ENCODE assay signal across 8 mouse cellular contexts in genomic region chr1:89580999-89581765, GRCm38 (mm10).
DNase-seq lines count a peak whose midpoint lies in the region; ATAC-seq lines count a peak whose summit lies in the region.

No protein-coding gene starts in this region.

- peak; percentile 43 to 44 for DNase-seq in layer of hippocampus, postnatal 36 days
- DNase-seq in layer of hippocampus, adult 8-10 months (ENCODE audit: low spot score in 2 of 2): no peak
- peak; percentile 63 for DNase-seq in cerebellum, adult 9-10 months
- DNase-seq in gastrocnemius, adult 18-20 months (ENCODE audit: low spot score): peak; percentile 61
- peak; percentile 37 for DNase-seq in testis, postnatal 14 days (ENCODE audit: low spot score)

- H3K4me1 ChIP-seq in hindbrain, embryonic 15.5 days (replicated peaks): peaks cover 74% of the 10 kb centered on the region
- H3K4me1 ChIP-seq in limb, embryonic 15.5 days: peaks cover 41% of the 10 kb centered on the region
- peaks cover 53% of the 10 kb centered on the region for H3K4me1 ChIP-seq in midbrain, embryonic 16.5 days (ENCODE audit: control insufficient read depth, insufficient read depth, low read length)

- WGBS in hindbrain, embryonic 15.5 days: under 1% methylated on average over 89 of the region's 95 CpGs
- under 1% methylated on average over 94 of the region's 95 CpGs for WGBS in limb, embryonic 15.5 days
- WGBS in midbrain, embryonic 16.5 days: under 1% methylated on average over 94 of the region's 95 CpGs

- no peaks in the 10 kb centered on the region for H3K27me3 ChIP-seq in hindbrain, embryonic 15.5 days
- H3K27me3 ChIP-seq in limb, embryonic 15.5 days: peaks cover 23% of the 10 kb centered on the region
- H3K27me3 ChIP-seq in midbrain, embryonic 16.5 days (ENCODE audit: control insufficient read depth, insufficient read depth, low read depth, low read length): no peaks in the 10 kb centered on the region

- peak overlapping the region; percentile 98 for H3K9ac ChIP-seq in hindbrain, embryonic 15.5 days
- peak overlapping the region; percentile 44 for H3K9ac ChIP-seq in limb, embryonic 15.5 days
- peak overlapping the region; percentile 96 for H3K9ac ChIP-seq in midbrain, embryonic 16.5 days (ENCODE audit: low read depth, low read length)

- H3K9me3 ChIP-seq in hindbrain, embryonic 15.5 days: no peaks in the 10 kb centered on the region
- no peaks in the 10 kb centered on the region for H3K9me3 ChIP-seq in limb, embryonic 15.5 days
- no peaks in the 10 kb centered on the region for H3K9me3 ChIP-seq in midbrain, embryonic 16.5 days (replicated peaks; ENCODE audit: control insufficient read depth, low read length, poor library complexity, severe bottlenecking)

- H3K4me3 ChIP-seq in hindbrain, embryonic 15.5 days: peak overlapping the region; percentile 88
- peak overlapping the region; percentile 67 for H3K4me3 ChIP-seq in limb, embryonic 15.5 days
- peak overlapping the region; percentile 88 for H3K4me3 ChIP-seq in midbrain, embryonic 16.5 days (ENCODE audit: low read depth, low read length)

- ATAC-seq in hindbrain, embryonic 15.5 days (ENCODE audit: low FRiP score, low read depth): peak; percentile 43; the same call in 1 of the 2 replicates
- ATAC-seq in limb, embryonic 15.5 days (ENCODE audit: insufficient number of reproducible peaks, low FRiP score, low TSS enrichment, low read depth): 0 out of 2 replicates have a peak, but pooled peaks have one; percentile 36
- peak; percentile 37 for ATAC-seq in midbrain, embryonic 16.5 days

- H3K4me2 ChIP-seq in hindbrain, embryonic 15.5 days: peak overlapping the region; percentile 95
- H3K4me2 ChIP-seq in limb, embryonic 15.5 days: peak overlapping the region; percentile 100
- H3K4me2 ChIP-seq in midbrain, embryonic 16.5 days (ENCODE audit: low read length): peak overlapping the region; percentile 96

- H3K36me3 ChIP-seq in hindbrain, embryonic 15.5 days: no peaks in the 10 kb centered on the region
- H3K36me3 ChIP-seq in limb, embryonic 15.5 days: no peaks in the 10 kb centered on the region
- H3K36me3 ChIP-seq in midbrain, embryonic 16.5 days (ENCODE audit: control insufficient read depth, insufficient read depth, low read length): no peaks in the 10 kb centered on the region

- H3K27ac ChIP-seq in hindbrain, embryonic 15.5 days (replicated peaks): peak overlapping the region; percentile 96
- no peak overlapping the region for H3K27ac ChIP-seq in limb, embryonic 15.5 days
- peak overlapping the region; percentile 97 for H3K27ac ChIP-seq in midbrain, embryonic 16.5 days (ENCODE audit: low read length)

Comparison
In these comparisons a context has a peak if more than half of its experiments do, and no peak if none do; other contexts are left out.
1. DNase-seq: peak in layer of hippocampus, postnatal 36 days (2 of 2), cerebellum, adult 9-10 months (single experiment), gastrocnemius, adult 18-20 months (single experiment) and testis, postnatal 14 days (single experiment); none in layer of hippocampus, adult 8-10 months (0 of 2).
2. H3K9ac ChIP-seq: peak in every context shown above with its lines; median percentile 98 in hindbrain, embryonic 15.5 days; 96 in midbrain, embryonic 16.5 days; 44 in limb, embryonic 15.5 days.
3. Peak in every context shown above with its lines, with median percentiles within 50 percentile points of each other: ATAC-seq, H3K4me2 ChIP-seq and H3K4me3 ChIP-seq.